Mouse (Mus musculus): ENCODE data around the gene Zmynd15. TPM values are rescaled to one million over a fixed set of nuclear protein-coding genes. Genes with fewer than 3 reads are reported as not detected.
"Not testable (repeated sequence)": the region's sequence is repeated elsewhere in the genome, so short reads cannot be mapped to it uniquely, and the experiment has no call there.

Zmynd15 gene
- polyA plus RNA-seq, 1 experiment: 1.3 TPM

- Histone ChIP-seq H3K27me3 (ENCODE audit: control insufficient read depth, insufficient read depth, low read length, poor library complexity, severe bottlenecking) (no peaks in the 10 kb centered on the region), H3K4me3 (ENCODE audit: low read depth, low read length) (no peak overlapping the region), H3K4me1 (ENCODE audit: control insufficient read depth, insufficient read depth, low read length) (no peaks in the 10 kb centered on the region), H3K9ac (ENCODE audit: low read depth, poor library complexity, severe bottlenecking) (no peak overlapping the region), H3K9me3 (replicated peaks; ENCODE audit: control insufficient read depth, insufficient read depth, low read length, poor library complexity, severe bottlenecking) (no peaks in the 10 kb centered on the region), H3K27ac (ENCODE audit: insufficient read depth, low read length) (no peak overlapping the region), H3K36me3 (ENCODE audit: control insufficient read depth, insufficient read depth, low read length, poor library complexity, severe bottlenecking) (no peaks in the 10 kb centered on the region)
- no peak for TF ChIP-seq EP300 (IDR thresholded peaks at IDR 0.05; ENCODE audit: insufficient read depth, low read depth, low read length)
- no peak for TF ChIP-seq POLR2A (IDR thresholded peaks at IDR 0.05; ENCODE audit: insufficient read depth, low read length)
- no peak for TF ChIP-seq CTCF (IDR thresholded peaks at IDR 0.05; ENCODE audit: low read depth, low read length)
Measured at GRCm38 (mm10) chr11:70418199-70418598, 41.0 kb upstream of the Zmynd15 start.

GRCm38 (mm10) chr11:70419486-70419885, 39.7 kb upstream of the Zmynd15 start:
- no peaks in the 10 kb centered on the region for H3K27me3 ChIP-seq (ENCODE audit: control insufficient read depth, insufficient read depth, low read length, poor library complexity, severe bottlenecking)
- no peak overlapping the region for H3K27ac ChIP-seq (ENCODE audit: insufficient read depth, low read length)
- TF ChIP-seq POLR2A (IDR thresholded peaks at IDR 0.05; ENCODE audit: insufficient read depth, low read length) (no peak), CTCF (IDR thresholded peaks at IDR 0.05; ENCODE audit: low read depth, low read length) (no peak), EP300 (IDR thresholded peaks at IDR 0.05; ENCODE audit: insufficient read depth, low read depth, low read length) (no peak)
- H3K4me3 ChIP-seq (ENCODE audit: low read depth, low read length): no peak overlapping the region
- H3K9me3 ChIP-seq (replicated peaks; ENCODE audit: control insufficient read depth, insufficient read depth, low read length, poor library complexity, severe bottlenecking): no peaks in the 10 kb centered on the region
- H3K9ac ChIP-seq (ENCODE audit: low read depth, poor library complexity, severe bottlenecking): no peak overlapping the region
- no peaks in the 10 kb centered on the region for H3K36me3 ChIP-seq (ENCODE audit: control insufficient read depth, insufficient read depth, low read length, poor library complexity, severe bottlenecking)
- no peaks in the 10 kb centered on the region for H3K4me1 ChIP-seq (ENCODE audit: control insufficient read depth, insufficient read depth, low read length)

- not testable (repeated sequence) for H3K4me1 ChIP-seq (ENCODE audit: control insufficient read depth, insufficient read depth, low read length); H3K27me3 ChIP-seq (ENCODE audit: control insufficient read depth, insufficient read depth, low read length, poor library complexity, severe bottlenecking); H3K27ac ChIP-seq (ENCODE audit: insufficient read depth, low read length); H3K36me3 ChIP-seq (ENCODE audit: control insufficient read depth, insufficient read depth, low read length, poor library complexity, severe bottlenecking); H3K9me3 ChIP-seq (replicated peaks; ENCODE audit: control insufficient read depth, insufficient read depth, low read length, poor library complexity, severe bottlenecking); H3K4me3 ChIP-seq (ENCODE audit: low read depth, low read length); H3K9ac ChIP-seq (ENCODE audit: low read depth, poor library complexity, severe bottlenecking)
Measured at GRCm38 (mm10) chr11:70426598-70426997, 32.6 kb upstream of the Zmynd15 start.

- no peak for TF ChIP-seq POLR2A (IDR thresholded peaks at IDR 0.05; ENCODE audit: insufficient read depth, low read length)
- TF ChIP-seq CTCF (IDR thresholded peaks at IDR 0.05; ENCODE audit: low read depth, low read length): no peak
- no peak for TF ChIP-seq EP300 (IDR thresholded peaks at IDR 0.05; ENCODE audit: insufficient read depth, low read depth, low read length)
- Histone ChIP-seq H3K9ac (ENCODE audit: low read depth, poor library complexity, severe bottlenecking) (0 out of 2 replicates have a peak overlapping the region, but pooled peaks have one; percentile 0), H3K9me3 (replicated peaks; ENCODE audit: control insufficient read depth, insufficient read depth, low read length, poor library complexity, severe bottlenecking) (no peaks in the 10 kb centered on the region), H3K27ac (ENCODE audit: insufficient read depth, low read length) (no peak overlapping the region), H3K4me1 (ENCODE audit: control insufficient read depth, insufficient read depth, low read length) (no peaks in the 10 kb centered on the region), H3K36me3 (ENCODE audit: control insufficient read depth, insufficient read depth, low read length, poor library complexity, severe bottlenecking) (peaks cover 6% of the 10 kb centered on the region), H3K4me3 (ENCODE audit: low read depth, low read length) (peak overlapping the region; percentile 12; the same call in 1 of the 2 replicates), H3K27me3 (ENCODE audit: control insufficient read depth, insufficient read depth, low read length, poor library complexity, severe bottlenecking) (no peaks in the 10 kb centered on the region)
Measured at GRCm38 (mm10) chr11:70431574-70431973, 27.7 kb upstream of the Zmynd15 start.

- Histone ChIP-seq H3K27ac (ENCODE audit: insufficient read depth, low read length) (no peak within 1 kb of the TSS), H3K4me3 (ENCODE audit: low read depth, low read length) (peak within 1 kb of the TSS; percentile 68), H3K4me1 (ENCODE audit: control insufficient read depth, insufficient read depth, low read length) (no peaks in the 10 kb centered on the region), H3K9me3 (replicated peaks; ENCODE audit: control insufficient read depth, insufficient read depth, low read length, poor library complexity, severe bottlenecking) (no peaks in the 10 kb centered on the region), H3K9ac (ENCODE audit: low read depth, poor library complexity, severe bottlenecking) (peak within 1 kb of the TSS; percentile 86), H3K27me3 (ENCODE audit: control insufficient read depth, insufficient read depth, low read length, poor library complexity, severe bottlenecking) (no peaks in the 10 kb centered on the region), H3K36me3 (ENCODE audit: control insufficient read depth, insufficient read depth, low read length, poor library complexity, severe bottlenecking) (peaks cover 12% of the 10 kb centered on the region)
- TF ChIP-seq POLR2A (IDR thresholded peaks at IDR 0.05; ENCODE audit: insufficient read depth, low read length) (peak; percentile 57), EP300 (IDR thresholded peaks at IDR 0.05; ENCODE audit: insufficient read depth, low read depth, low read length) (0 out of 2 replicates have a peak, but pooled peaks have one; percentile 64), CTCF (IDR thresholded peaks at IDR 0.05; ENCODE audit: low read depth, low read length) (peak; percentile 42)
Measured at GRCm38 (mm10) chr11:70432048-70432894, 27.0 kb upstream of the Zmynd15 start, which contains the start of gene Arrb2. Gene Arrb2 (plus strand): TSS chr11:70432635.

- no peak for TF ChIP-seq EP300 (IDR thresholded peaks at IDR 0.05; ENCODE audit: insufficient read depth, low read depth, low read length)
- TF ChIP-seq CTCF (IDR thresholded peaks at IDR 0.05; ENCODE audit: low read depth, low read length): no peak
- no peak for TF ChIP-seq POLR2A (IDR thresholded peaks at IDR 0.05; ENCODE audit: insufficient read depth, low read length)
- no peaks in the 10 kb centered on the region for H3K9me3 ChIP-seq (replicated peaks; ENCODE audit: control insufficient read depth, insufficient read depth, low read length, poor library complexity, severe bottlenecking)
- peak overlapping the region; percentile 68 for H3K4me3 ChIP-seq (ENCODE audit: low read depth, low read length)
- H3K27me3 ChIP-seq (ENCODE audit: control insufficient read depth, insufficient read depth, low read length, poor library complexity, severe bottlenecking): no peaks in the 10 kb centered on the region
- H3K27ac ChIP-seq (ENCODE audit: insufficient read depth, low read length): no peak overlapping the region
- peaks cover 18% of the 10 kb centered on the region for H3K36me3 ChIP-seq (ENCODE audit: control insufficient read depth, insufficient read depth, low read length, poor library complexity, severe bottlenecking)
- H3K4me1 ChIP-seq (ENCODE audit: control insufficient read depth, insufficient read depth, low read length): peaks cover 2% of the 10 kb centered on the region
- H3K9ac ChIP-seq (ENCODE audit: low read depth, poor library complexity, severe bottlenecking): peak overlapping the region; percentile 86
Measured at GRCm38 (mm10) chr11:70432895-70433568, 26.2 kb upstream of the Zmynd15 start.

Measured in ES-Bruce4 (cell line).